Mouse (Mus musculus) liver, adult (tissue): ENCODE measurements around the gene Gps2.

Experiments used
- GATA4 ChIP-seq: IDR thresholded peaks from 2 replicates; pipeline ENCODE4 v1.6.1; 2014; ENCODE audit warnings: mild to moderate bottlenecking, low read length; ENCODE audit not compliant: insufficient replicate concordance

The Gps2 gene

DNA sequence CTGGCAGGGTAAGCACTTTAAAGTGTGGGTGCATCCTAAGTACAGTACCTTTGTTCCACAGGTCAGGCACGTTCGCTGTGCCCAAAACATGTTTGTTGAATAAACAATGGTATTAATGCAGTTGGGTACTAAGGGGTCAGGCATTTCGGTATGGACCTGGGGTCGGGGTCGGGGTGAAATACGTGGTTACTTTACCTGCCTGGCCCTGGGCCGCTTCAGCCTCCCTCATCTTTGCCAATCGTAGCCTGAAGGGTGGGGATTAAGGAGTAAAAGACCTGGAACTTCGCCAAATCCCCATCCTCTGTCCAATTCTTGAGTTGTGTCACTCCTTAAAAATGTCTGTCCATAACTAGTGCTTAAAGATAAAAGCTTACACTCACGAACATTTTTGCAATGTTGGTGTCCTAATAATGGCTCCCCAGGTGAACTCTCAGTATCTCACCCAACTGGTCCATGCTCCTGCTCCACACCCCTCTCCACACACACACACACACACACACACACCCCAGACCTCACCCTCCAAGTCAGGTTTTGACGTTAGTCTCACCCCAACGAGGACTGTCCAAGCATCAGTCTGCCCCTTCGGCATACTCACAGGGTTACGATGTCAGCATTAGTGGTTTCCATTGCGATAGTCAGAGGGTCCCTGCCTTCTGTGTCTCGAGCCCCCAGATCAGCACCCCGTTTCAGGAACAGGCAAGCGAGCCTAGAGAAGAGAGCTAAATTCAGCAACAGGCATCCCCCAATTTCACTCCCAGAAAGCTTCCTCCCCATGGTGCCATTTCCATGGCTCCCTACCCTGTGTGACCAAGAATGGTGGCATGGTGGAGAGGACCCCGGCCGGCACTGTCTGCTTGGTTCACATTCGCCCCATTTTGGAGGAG lies 31.7 kb upstream of the Gps2 start:
- TF ChIP-seq GATA4, result no peak

DNA sequence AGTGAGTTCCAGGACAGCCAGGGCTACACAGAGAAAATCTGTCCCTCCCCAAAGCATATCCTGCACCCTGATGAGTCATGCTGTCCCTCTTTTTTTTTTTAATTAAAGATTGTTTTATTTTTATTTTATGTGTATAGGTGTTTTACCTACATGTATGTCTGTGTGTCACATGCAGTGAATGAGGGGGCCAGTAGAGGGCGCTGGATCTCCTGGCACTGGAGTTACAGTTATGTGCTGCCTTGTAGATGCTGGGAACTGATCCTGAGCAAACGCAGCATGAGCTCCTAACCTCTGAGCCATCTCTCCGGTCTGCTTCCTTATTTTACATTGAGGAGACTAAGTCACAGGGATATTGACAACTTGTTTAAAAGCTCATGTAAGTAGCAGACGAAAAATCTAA lies 30.6 kb upstream of the Gps2 start:
- no peak for TF ChIP-seq GATA4

DNA sequence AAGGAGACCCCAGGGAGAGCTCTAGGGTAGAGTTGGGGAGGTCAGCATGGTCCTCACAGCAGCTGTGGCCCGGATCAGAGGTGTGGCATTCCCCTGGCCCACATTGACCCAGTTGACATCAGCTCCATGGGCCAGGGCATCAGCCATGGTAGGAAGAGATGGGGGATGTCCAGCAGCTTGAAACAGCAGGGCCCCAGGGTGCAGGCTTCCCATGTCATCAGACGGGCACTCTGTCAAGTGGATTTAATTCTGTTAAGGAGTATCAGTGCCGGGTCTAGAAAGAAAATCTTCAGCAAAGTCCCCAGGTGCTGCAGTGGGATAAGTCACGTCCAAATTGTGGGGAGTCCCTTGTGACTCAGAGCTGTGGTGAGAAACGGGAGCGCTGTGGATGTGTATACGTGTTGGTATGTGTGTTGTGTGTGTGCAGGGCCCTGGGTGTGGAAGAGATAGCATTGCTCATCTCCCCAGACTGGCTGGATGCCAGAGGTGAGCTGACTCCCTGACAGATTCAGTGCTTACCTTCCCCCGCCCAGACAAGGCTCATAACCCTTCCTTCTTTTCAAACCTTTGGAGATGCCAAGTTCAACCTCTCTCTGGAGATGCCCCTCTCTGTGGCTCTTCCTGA lies 30.0 kb upstream of the Gps2 start:
- TF ChIP-seq GATA4, result no peak

DNA sequence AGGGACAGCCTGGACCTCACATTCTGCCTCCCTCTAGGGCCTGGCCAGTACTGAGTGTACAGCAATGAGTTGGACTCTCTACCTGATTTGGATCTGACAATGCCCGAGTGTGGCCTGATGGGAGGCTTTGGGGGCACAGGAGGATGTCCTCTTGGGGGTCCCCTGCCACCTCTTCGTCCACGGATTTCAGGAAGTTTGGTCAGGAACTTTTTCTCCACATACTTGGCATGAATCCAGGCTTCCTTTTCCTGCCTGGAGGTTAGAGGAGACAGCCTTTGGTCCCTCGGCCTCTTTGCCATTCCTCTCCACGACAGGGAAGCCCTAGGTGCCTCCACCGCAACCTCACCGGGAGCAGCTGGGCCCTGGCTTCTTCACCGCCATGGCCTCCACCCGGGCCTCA lies 29.4 kb upstream of the Gps2 start:
- no peak for TF ChIP-seq GATA4

DNA sequence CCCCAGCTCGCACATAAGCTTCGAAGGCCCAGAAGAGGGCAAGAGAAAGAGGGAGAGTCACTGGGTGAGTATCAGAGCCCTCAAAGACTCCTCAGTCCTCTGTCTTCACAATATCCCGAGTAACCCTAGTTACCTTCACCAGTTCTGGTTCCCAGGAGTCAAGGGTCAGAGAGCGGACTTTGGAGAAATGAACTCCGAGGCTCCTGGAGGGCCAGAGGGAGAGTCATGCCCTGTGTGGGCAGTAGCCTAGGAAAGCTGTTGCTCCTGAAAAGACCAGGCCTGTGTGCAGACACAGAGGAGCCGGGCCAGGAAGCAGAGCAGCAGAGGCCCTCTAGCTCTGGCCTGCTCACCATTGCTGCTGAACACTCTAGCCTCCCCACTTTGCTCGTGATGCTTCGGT lies 29.0 kb upstream of the Gps2 start:
- no peak for TF ChIP-seq GATA4

DNA sequence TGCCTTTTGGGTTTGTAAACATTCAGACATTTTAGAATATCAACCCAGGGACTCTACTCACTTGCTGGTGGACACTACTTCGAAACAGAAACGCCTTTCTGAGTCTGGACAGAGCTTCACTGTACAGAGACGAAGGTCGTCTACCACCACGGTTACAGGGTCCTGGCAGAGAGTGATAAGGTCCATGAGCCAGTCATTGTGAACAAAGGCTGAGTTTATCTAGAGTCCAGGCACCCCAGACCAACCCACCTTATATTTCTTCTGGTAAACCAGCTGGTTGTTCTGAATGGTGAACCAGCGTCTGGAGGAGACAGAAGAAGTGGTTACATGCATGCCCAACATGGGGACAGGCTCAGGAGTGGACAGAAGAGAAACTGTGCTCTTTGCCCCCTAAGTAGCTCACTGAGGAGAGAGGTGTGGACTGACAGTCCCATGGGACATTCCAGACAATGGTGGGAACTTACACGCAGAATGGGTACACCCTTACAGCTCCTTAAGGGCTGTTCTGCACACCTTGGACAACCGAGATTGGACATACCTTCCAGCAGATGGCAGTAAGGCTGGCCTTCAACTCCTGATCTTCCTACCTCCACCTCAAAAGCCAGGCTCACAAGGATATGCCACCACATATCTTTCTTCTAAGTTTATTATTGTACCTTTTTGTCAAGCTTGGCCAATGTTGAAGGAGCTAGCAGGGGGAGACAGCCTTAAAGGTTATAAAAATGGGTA lies 26.6 kb upstream of the Gps2 start:
- no peak for TF ChIP-seq GATA4

DNA sequence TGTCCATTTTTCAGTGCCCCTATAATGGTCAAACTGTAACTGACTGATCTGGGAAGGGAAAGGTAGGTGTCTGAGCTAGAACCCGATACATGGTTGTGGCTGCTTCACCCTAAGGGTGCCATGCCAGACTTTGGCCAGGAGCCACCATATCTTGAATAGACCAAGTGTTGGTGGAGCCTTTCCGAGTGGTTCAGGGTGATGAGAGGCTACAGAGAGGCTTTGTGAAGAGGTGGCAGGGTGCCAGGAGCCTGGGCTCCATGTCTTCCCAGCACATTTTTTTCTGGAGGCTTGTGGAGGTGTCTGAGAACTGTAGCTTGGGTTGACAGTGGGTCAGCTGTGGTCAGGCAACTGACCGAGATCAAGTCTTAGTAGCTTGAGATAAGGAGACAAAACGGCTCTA lies 22.2 kb upstream of the Gps2 start:
- TF ChIP-seq GATA4, result no peak

DNA sequence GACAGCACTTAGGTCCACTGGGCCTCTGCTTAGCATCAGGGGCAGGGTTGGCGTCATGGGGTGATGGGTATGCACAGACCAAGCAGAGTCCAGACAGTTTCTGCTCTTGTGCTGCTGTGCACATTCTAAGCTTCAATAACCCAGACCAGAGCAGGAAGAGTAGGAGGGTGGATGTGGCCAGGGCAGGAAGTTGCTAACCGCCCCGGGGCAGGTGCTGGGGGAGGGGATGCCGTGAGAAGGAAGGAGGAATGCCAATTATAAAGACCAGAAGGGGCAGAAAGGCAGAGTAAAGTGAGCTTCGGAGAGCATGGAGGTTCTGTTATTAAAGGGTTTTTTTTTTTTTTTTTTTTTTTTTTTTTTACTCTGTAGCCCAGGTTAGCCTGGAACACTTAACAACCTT lies 19.0 kb upstream of the Gps2 start:
- no peak for TF ChIP-seq GATA4

DNA sequence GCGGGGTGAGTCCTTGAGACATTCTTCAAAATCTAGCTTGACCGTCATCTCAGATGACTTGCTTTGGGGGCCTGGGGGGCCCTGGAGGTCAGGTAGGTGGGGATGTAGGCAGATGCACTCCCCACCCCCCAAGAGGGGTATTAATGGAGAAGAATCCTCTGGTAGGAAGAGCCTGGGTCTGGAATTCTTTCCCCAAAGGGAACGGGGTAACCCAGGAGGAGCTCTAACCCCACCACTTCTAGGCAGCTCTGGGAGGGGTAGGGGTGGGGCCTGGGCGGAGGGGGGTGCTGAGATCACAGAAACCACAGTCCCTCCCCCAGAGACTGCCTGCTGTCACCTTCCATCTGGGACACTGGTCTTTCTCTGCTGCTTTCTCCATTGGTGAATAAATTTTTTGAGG lies 18.4 kb upstream of the Gps2 start, which contains the start of gene Acap1:
Gene Acap1, minus strand, starts transcription at position 249 of the 400 bp plus-strand sequence.
- TF ChIP-seq GATA4, result no peak

DNA sequence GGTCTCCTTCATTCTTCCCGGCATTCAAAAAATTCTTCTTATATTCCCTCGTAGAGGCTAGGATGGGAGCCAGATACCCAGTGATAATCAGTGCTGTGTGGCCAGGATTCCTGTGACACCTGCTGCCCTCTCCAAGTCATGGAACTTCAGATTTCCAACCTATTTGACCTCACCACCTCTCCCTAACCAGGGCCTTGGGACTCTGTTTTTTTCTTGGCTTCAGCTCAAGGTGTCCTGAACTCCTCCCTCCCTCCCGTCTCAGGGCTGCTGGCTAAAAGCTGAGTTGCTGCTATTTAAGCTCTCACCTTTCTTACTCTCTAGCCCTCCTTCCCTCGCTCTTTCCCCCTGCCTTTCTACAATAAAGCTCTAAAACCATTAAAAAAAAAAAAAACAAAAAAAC lies 13.8 kb upstream of the Gps2 start:
- TF ChIP-seq GATA4, result no peak

DNA sequence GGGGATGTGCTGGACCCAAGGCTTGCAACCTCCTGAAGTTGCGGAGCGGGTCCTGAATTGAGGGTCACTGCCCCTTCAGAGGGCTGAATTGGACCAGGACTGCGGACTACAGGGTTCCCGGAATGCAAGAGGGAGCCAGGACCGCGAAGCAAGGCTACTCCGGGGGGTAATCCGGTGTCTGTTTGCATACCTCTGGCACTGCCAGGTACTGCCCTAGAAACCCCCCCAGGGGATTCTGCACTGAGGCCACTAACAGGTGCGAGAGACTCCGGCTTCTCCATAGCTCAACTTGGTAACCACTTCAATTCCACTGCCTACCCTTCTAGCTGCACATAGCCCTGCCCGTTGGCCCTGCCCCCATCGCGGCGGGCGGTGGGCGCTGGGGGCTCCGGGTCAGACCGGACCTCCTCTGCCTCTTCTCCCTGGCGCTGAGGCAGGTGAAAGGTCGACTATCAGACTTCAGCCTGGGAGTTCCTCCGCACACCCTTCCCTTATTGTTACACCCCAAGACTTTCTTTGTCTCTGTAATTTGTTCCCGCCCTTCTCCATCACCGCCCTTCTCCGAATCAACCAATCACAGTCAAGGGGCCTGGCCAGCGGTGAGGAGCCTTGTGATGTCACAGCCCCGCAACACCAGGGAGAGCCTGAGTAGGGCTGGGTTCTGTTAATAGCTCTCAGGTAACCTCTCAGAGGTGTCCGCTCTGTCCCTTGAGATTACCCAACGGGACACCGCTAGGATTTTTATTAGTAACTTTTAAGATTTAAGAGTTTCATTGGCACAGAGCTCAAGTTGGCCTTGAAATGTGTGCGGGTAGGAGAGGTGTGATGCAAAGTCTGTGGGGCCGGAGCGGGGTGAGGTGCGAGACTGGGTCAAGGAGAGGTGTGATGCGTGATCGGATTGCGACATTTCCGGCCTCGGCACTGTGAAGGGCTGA lies 12.9 kb upstream of the Gps2 start, which contains the start of the genes 2810408A11Rik and Neurl4:
Gene 2810408A11Rik, minus strand, starts transcription at position 517 of the 935 bp plus-strand sequence.
Gene Neurl4, plus strand, starts transcription at position 602 of the 935 bp plus-strand sequence.
- TF ChIP-seq GATA4, result no peak

DNA sequence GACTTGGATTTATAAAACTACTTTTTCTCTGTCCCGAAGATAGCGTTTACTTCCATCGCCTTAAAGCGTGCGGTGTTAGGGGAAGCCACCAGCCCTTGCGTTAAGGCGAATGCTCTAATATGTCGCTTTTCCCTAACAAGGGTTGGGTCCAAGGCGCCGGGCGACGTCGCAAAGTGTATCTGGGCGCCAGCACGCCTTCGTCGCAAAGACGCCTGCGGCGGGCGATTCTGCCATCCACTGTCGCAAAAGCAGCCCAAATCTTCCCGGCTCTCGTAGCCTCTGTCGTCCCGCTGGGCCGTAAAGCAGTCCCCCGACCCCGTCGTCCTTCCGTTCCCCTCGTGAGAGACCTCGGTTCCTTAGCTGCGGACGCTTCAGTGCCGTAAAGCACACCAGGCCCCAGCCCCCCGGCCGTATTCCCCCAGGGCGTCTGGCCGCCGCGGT lies 12.3 kb upstream of the Gps2 start:
- peak; percentile 75; the same call in 1 of the 2 replicates for TF ChIP-seq GATA4

DNA sequence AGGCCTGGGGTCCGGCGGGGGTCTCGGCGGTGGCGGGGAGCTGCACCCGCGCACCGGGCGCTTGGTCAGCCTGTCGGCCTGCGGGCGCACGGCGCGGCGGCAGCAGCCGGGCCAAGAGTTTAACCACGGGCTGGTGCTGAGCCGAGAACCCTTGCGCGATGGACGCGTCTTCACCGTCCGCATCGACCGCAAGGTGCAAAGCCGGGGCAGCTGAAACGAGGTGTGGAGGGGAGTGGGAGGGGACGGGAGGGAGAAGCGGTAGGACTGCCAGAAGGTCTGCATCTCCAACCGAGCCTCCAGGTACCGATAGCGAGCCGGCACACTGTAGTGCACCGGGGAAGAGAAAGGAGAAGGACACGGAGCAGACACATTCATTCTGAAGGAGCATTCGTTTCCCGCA lies 11.7 kb upstream of the Gps2 start:
- TF ChIP-seq GATA4, result no peak

DNA sequence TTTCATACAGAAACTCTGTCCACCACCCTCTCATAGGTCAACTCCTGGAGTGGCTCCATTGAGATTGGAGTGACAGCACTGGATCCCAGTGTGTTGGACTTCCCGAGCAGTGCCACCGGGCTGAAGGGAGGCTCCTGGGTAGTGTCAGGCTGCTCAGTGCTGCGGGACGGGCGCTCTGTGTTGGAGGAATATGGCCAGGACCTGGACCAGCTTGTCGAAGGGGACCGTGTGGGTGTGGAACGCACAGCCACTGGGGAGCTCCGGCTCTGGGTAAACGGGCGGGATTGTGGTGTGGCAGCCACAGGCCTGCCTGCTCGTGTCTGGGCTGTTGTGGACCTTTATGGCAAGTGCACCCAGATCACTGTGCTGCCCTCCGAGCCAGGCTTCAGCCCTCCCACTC lies 10.7 kb upstream of the Gps2 start:
- no peak for TF ChIP-seq GATA4
